8 mouse cellular contexts compared by ENCODE assay signal in genomic region chr10:87858939-87859338, GRCm38 (mm10). TPM values are rescaled to one million over a fixed set of nuclear protein-coding genes. Genes with fewer than 3 reads are reported as not detected.
A peak's percentile ranks its signal among the peaks of the same experiment; 100 is the strongest.
DNase-seq lines count a peak whose midpoint lies in the region; ATAC-seq lines count a peak whose summit lies in the region.

No protein-coding gene starts in this region.

- peak overlapping the region; percentile 80 for H3K4me2 ChIP-seq in kidney, embryonic 16.5 days (replicated peaks; ENCODE audit: low read depth, low read length)
- peak overlapping the region; percentile 80 for H3K4me2 ChIP-seq in midbrain, embryonic 12.5 days (replicated peaks)

- H3K9ac ChIP-seq in kidney, embryonic 16.5 days (replicated peaks; ENCODE audit: low read length) = no peak overlapping the region
- H3K9ac ChIP-seq in midbrain, embryonic 12.5 days (replicated peaks) = no peak overlapping the region

- DNase-seq in 3134 (ENCODE audit: extremely low read depth, insufficient read length, low spot score) = peak; percentile 31
- DNase-seq in adipocyte (ENCODE audit: low spot score) = peak; percentile 69
- no peak for DNase-seq in heart, embryonic 10.5 days (ENCODE audit: low spot score)
- no peak for DNase-seq in urinary bladder, postnatal 10 days (ENCODE audit: low spot score)
- no peak for DNase-seq in urinary bladder, postnatal 4 days (ENCODE audit: low spot score in 2 of 2)

- 26% methylated on average over 6 of the region's 6 CpGs for WGBS in heart, embryonic 10.5 days
- WGBS in kidney, embryonic 16.5 days = 26% methylated on average over 6 of the region's 6 CpGs
- 46% methylated on average over 6 of the region's 6 CpGs for WGBS in midbrain, embryonic 12.5 days

- no peaks in the 10 kb centered on the region for H3K27me3 ChIP-seq in heart, embryonic 10.5 days (ENCODE audit: insufficient read depth, poor library complexity, severe bottlenecking)
- peaks cover 15% of the 10 kb centered on the region; the same call in 1 of the 2 replicates for H3K27me3 ChIP-seq in kidney, embryonic 16.5 days (ENCODE audit: insufficient read depth, low read length)
- peaks cover 22% of the 10 kb centered on the region; the same call in 1 of the 2 replicates for H3K27me3 ChIP-seq in midbrain, embryonic 12.5 days

- H3K36me3 ChIP-seq in heart, embryonic 10.5 days = no peaks in the 10 kb centered on the region
- H3K36me3 ChIP-seq in kidney, embryonic 16.5 days (ENCODE audit: insufficient read depth, low read length) = no peaks in the 10 kb centered on the region
- no peaks in the 10 kb centered on the region for H3K36me3 ChIP-seq in midbrain, embryonic 12.5 days

- peak overlapping the region; percentile 63 for H3K4me3 ChIP-seq in heart, embryonic 10.5 days
- peak overlapping the region; percentile 59 for H3K4me3 ChIP-seq in kidney, embryonic 16.5 days (ENCODE audit: low read length)
- H3K4me3 ChIP-seq in midbrain, embryonic 12.5 days = 0 out of 2 replicates have a peak overlapping the region, but pooled peaks have one; percentile 50

- no peak for ATAC-seq in kidney, embryonic 16.5 days (ENCODE audit: low FRiP score, low TSS enrichment)
- ATAC-seq in midbrain, embryonic 12.5 days (ENCODE audit: low FRiP score, low read depth) = no peak
- ATAC-seq in erythroid progenitor cell, adult 5-6 weeks (replicated peaks; ENCODE audit: low FRiP score, poor library complexity, severe bottlenecking) = no peak

- no peaks in the 10 kb centered on the region for H3K9me3 ChIP-seq in heart, embryonic 10.5 days
- no peaks in the 10 kb centered on the region for H3K9me3 ChIP-seq in kidney, embryonic 16.5 days (ENCODE audit: low read length)
- H3K9me3 ChIP-seq in midbrain, embryonic 12.5 days = no peaks in the 10 kb centered on the region

- peaks cover 49% of the 10 kb centered on the region for H3K4me1 ChIP-seq in heart, embryonic 10.5 days
- H3K4me1 ChIP-seq in kidney, embryonic 16.5 days (ENCODE audit: insufficient read depth, low read length) = peaks cover 48% of the 10 kb centered on the region
- H3K4me1 ChIP-seq in midbrain, embryonic 12.5 days = peaks cover 19% of the 10 kb centered on the region

- H3K27ac ChIP-seq in heart, embryonic 10.5 days = peak overlapping the region; percentile 79; the same call in 1 of the 2 replicates
- peak overlapping the region; percentile 62 for H3K27ac ChIP-seq in kidney, embryonic 16.5 days (ENCODE audit: low read length)
- 0 out of 2 replicates have a peak overlapping the region, but pooled peaks have one; percentile 1 for H3K27ac ChIP-seq in midbrain, embryonic 12.5 days (replicated peaks)

RNA-seq across cellular contexts. Expression of gene Igf1, which starts 0.9 kb away (rescaled TPM):
- 22.8 and 24.1 TPM in 2 replicates for polyA plus RNA-seq in heart, embryonic 10.5 days (2016; fragmentation: Nextera tagmentation; extraction: Ambion mirVana)
- polyA plus RNA-seq in kidney, embryonic 16.5 days (2015; fragmentation: Nextera tagmentation; extraction: Ambion mirVana) = 30.5 and 32.4 TPM in 2 replicates
- 11.4 and 15.9 TPM in 2 replicates for polyA plus RNA-seq in midbrain, embryonic 12.5 days (2016; fragmentation: Nextera tagmentation; extraction: Ambion mirVana)
- 23.8 and 52.0 TPM in 2 replicates for total RNA-seq in erythroid progenitor cell, adult 5-6 weeks (2015; ENCODE audit: low replicate concordance)
- total RNA-seq in erythroid progenitor cell, adult 5-6 weeks (2017; ENCODE audit: low replicate concordance) = 6.7 and 32.6 TPM in 2 replicates

Comparison
In these comparisons a context has a peak if more than half of its experiments do, and no peak if none do; other contexts are left out.
1. DNase-seq: peak in 3134 (single experiment) and adipocyte (single experiment); none in heart, embryonic 10.5 days (single experiment), urinary bladder, postnatal 10 days (single experiment) and urinary bladder, postnatal 4 days (0 of 2).
2. H3K27ac ChIP-seq: peak in every context shown above with its lines; median percentile 79 in heart, embryonic 10.5 days; 62 in kidney, embryonic 16.5 days; 1 in midbrain, embryonic 12.5 days.
3. Peak in every context shown above with its lines, with median percentiles within 50 percentile points of each other: H3K4me3 ChIP-seq.